Mouse (Mus musculus) hindlimb bud, embryonic 11.5 days (tissue): Measurements from ENCODE around the gene Slc25a16.

Source experiments
- DNase-seq: peaks from one replicate; pipeline ENCODE4 v3.0.0-alpha.2; 2012; ENCODE audit warnings: low read depth, low spot score; ENCODE audit errors: extremely low spot score

Gene Slc25a16

DNA sequence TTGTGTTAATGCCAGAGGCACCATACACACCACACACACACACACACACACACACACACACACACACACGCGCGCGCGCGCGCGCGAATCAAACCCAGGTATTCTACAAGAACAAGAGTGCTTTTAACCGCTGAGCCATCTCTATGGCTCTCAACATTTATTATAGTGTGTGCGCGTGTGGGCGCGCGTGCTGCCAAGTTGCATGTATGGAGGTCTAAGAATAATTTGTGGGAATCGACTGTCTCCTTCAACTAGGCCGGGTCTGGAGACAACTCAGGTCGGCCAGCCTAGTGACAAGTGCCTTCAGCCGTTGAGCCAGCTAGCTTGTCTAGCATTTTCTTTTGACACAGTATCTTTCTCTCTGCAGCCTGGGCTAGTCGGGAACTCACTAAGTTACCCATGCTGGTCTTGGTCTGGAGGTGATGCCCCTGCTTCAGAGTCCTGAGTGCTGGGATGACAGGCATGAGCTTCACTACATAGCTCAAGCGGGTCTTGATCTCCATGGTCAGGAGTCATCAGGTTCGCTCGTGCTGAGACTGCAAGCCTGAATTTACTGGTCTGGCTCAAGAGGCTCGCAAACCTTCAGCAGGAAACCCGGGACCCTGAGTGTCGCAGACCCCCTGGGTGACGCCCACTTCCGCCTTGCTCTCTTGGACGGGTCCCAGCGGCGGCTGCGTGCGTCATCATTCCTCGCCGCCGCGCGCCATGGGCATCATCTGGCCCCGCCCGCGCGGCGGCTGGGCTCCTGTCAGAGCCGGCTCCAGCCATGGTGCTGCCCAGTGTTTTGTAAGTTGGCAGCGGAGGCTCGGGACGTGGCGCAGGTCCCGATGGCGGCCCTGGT lies at the start of gene Slc25a16:
TSS of gene Slc25a16 (plus strand) at position 709 of the 841 bp plus-strand sequence.
- DNase-seq = peak; percentile 62

DNA sequence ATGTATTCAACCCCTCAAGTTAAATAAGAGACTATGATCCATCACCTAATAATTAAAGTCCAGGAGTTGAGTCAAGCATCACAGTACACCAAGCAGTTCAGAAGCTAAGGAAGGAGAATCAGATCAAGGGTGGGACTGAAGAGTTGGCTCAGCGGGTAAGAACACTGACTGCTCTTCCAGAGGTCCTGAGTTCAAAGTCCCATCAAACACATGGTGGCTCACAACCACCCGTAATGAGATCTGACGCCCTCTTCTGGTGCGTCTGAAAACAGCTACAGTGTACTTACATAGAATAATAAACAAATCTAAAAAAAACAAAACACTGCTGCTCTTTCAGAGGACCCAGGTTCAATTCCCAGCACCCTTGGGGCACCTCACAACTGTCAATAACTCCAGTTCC lies 45.6 kb upstream of the Slc25a16 start:
- DNase-seq = no peak

DNA sequence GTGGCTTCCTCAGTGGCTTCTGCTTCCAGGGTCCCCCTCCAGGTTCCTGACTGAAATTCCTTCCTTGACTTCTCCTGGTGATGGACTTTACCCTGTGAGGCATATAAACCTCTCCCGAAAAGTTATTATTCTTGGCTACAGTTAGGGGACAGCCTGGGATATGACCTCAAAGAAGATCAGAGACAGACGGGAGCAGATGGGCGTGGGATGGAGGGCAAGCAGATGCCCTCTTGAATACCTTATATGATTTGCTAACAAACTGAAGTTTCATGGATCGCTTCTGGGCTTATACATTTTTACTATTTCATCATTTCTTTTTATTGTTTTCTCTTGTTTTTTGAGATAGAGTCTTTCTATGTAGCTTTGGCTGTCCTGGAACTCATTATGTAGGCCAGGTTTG lies 44.9 kb upstream of the Slc25a16 start:
- no peak for DNase-seq

DNA sequence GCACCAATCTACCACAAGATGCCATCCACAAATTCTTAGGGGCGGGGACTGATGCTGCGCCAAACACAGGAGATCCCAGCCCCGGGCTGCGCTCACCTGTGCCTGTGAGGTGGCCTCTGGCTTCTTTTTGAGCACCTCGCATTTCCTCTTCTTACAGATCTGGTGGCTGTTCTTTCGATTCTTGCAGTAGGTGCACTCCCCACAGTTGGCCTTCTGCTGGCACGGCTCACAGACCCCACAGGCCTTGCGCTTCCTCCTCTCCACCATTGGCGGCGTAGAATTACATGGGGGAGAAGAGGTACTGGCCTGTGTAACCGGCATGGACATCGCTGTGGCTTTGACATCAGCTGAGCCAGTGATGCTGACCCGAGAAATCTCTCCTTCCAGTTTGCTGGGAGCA lies 42.4 kb upstream of the Slc25a16 start:
- no peak for DNase-seq

DNA sequence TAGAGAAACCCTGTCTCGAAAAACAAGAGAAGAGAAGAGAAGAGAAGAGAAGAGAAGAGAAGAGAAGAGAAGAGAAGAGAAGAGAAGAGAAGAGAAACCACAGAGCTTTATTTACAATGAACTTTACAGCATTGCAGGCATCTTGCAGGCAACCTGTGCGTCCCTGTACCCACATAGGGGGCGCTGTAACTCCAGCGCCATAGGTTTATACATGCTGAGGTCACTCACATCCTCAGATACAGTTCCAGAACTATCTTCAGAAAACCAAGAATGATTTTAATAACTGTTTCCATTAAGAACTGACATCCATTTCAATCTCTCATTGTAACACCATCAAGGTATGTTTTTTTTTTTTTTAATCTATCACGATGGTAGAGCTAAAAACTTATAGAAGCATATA lies 39.2 kb upstream of the Slc25a16 start:
- DNase-seq = no peak

DNA sequence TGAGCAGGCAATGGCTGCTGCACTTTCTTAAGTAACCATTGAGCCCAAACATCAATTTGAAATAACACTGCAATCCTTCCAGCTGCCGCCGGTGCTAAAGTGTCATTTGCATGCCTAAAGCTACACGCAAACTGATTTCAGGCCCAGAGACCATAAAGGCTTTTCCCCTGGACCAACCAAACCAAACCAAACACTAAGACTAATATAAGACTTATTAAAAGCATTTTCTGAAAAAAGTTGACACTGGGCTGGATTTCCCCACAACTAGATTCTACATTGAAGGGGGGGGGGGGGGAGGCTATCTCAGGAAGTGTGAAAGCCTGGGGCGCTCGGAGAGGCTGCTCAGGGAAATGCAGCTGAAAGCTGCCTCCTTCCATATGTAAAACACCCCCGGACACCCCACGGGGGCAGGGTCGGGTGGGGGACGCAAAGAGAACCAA lies 36.5 kb upstream of the Slc25a16 start:
- no peak for DNase-seq

DNA sequence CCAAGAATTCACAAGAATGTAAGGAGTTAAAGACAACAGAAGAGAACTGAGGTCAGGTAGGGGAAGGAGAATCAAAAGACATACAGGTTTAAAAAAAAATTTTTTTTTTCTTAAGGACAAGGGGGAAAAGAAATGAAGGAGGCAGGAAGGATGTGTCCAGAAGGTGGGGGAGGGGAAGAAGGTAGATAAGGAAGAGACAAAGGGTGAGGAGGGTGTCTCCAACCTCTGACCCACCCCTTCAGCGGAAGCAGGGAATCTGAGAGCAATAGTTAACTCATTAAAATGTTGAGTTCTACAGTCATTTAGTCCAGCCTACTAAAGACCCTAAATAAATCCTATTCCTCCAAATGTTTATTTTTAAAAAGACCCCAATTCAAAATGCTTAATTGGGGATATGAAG lies 35.9 kb upstream of the Slc25a16 start:
- no peak for DNase-seq

DNA sequence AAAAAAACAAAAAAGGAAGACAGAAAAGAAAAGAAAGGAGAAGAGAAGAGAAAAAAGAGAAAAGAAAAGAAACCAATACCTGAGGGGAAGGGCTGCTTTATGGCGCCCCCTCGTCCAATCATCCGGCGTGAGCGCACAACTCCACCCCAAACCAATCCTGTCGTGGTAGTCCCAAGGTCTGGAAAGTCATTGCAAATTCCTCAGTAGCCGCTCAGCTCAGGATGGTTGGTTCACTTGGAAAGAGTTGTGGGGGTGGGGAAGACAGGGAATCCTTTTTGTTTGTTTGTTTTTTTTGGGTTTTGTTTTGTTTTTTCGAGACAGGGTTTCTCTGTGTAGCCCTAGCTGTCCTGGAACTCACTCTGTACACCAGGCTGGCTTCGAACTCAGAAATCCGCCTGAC lies 35.0 kb upstream of the Slc25a16 start:
- DNase-seq = no peak

DNA sequence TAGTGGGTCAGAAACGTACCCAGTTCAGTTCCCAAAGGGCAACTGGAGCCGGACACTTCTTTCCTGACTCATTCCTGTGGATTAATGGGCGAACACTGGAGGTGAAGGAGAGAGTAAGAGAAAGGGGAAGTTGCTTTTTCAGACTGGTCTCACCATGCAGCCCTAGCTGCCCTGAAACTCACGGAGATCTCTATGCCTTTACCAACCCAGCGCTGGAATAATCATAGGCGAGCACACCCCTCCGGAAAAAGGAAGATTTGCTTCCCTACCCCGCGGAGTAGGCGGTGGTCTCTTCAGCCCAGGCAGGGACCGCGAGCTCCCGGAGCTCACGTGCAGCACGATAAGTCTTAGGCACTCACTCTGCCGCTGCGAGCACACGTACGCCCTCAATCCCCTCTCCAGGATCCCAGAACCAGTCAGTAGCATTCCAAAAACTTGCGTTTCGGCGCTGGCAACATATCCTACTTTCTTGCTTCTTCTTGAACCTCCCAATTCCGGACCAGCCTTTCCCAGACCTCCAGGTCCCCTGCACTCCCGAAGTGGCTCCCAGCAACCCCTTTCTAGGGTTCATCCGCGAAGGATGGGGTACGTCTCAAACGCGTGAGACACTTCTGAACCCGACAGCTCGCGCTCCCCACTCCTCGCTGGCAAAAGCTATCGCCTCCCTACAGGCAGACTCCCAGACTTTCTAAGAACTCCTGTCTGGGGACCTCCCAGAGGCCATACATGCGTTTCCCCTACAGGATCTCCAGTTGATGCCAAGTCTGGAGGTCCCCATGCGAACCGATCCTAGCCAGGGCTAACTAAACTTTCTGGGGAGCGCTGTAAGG lies 34.2 kb upstream of the Slc25a16 start:
- no peak for DNase-seq

DNA sequence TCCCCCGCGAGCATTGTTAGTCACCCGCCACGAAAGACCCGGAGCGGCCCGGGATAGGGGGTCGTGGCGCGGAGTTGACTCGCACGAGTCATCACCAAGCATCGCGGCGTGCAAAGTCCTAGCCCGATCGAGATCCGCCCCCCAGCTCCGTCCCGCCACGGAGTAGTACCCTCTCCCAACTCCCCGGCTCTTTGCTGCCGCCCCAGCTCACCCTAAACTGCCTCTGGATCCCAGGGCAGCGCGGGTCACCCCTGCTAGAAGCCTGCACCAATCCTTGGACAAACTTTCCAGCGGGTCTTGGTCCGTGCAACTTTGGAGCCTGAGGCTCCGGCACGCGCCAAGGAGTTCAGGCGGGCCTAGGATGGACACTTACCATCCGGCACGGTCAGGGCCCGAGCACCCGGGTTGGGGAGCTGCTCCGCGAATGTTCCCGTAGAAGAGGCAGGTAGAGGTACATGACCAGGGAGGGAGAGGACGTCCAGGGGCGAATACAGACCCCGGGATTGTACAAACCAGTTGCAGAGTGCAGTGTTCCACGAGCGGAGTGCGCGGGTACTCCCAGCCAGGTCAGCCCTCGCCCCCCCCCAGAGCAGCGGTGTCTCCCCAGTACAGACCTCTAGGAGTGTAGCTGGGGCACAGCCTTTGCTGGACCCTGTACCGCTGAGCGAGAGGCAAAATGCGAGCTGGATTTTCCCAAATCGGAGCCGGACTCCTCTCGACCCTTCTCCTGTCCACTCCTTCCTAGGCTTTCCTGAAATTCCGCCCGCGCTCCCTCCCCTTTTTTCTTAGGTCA lies 33.4 kb upstream of the Slc25a16 start:
- peak; percentile 77 for DNase-seq

DNA sequence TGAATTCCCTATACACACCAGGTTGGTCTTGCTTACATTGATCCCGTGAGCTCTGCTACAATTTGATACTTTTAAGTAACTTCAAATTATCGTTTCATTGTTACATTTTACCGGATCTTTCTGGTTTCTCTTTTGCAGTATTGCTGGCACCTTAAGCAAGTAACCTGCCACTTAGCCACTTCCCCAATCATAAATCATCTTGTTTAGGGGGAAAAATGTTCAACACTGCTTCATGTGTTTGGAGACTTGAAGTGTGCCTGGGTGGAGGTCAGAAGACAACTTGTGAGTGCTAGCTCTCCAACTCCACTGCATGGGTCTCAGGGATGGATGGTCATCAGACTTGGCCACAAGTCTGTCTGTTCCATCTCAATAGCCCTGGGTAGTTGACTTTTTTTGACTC lies 29.4 kb upstream of the Slc25a16 start:
- DNase-seq = no peak

DNA sequence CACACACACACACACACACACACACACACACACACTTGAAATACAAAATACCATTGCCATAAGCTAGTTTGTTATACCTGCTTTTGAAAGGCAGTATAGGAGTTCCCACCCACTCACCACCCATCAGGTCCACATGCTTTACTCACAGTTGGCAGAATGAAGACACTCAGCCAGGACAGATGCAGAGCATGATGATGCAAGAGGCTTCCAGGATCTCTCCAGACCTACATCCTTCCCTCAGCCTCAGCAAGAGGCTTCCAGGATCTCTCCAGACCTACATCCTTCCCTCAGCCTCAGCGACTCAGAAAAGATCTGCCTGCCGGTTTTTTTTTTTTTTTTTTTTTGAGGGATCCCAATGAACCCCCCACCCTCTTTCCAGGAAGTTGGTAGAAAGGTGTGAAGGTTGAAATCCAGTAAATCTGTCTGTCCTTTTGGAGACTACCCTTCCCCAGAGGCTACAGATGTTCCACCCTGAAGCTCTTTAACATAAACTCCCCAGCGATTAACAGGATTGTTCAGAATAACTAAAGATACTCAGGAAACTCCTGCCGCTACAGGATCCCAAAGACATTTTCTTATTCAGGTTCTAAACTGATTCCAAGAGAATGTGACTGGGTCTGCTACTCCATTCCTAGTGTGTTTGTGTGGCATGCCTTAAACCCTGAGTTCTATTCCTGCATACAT lies 27.7 kb upstream of the Slc25a16 start:
- DNase-seq = no peak

DNA sequence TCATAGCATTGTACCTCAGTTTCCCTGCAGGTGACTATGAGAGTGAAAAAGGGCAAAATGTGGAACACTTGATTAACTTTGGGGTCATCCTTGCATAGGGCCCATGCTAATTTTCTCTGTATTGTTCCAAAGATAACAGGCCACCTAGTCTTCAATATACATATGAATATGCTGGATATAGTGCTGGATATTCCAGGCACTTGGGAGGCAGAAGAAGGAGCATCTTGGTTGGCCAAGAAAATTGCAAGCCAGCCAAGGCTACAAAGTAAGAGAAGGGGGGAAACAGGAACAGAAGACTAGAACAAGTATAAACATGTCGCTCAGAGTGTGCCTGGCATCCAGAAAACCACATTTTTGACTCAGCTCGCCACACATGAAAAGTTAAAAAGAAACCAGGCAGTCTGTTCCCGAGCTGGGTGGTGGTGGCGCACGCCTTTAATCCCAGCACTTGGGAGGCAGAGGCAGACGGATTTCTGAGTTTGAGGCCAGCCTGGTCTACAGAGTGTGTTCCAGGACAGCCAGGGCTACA lies 27.0 kb upstream of the Slc25a16 start:
- no peak for DNase-seq

DNA sequence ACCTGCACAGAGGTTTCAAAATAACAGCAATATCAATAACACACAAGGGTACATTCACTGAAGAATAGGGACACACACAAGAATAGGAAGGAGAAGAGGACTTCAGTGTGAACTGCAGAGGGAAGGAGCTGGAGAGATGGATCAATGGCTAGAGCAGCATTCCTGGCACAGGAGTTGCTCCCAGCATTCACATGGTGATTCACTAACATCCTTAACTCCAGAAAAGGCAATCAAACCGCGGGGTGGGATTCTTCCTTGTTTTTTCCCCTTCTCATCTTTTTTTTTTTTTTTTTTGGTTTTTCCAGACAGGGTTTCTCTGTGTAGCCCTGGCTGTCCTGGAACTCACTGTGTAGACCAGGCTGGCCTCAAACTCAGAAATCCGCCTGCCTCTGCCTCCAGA lies 26.0 kb upstream of the Slc25a16 start:
- DNase-seq = no peak

DNA sequence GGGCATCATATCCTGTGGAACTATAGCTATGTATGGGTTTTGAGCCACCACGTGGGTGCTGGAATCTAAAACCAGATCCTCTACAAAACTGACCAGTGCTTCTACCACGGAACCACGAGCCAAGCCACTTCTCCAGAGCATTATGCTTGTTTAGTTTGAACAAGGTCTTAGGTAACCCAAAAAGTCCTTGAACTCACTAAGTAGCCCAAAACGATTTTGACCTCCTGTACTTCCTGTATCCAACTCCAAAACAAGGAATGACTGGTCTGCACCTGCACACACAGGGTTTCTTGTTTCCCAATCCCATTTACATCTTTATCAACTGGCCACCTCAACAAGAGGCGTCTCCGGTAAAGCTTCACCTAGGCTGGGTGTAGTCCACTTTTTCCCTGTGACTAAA lies 25.0 kb upstream of the Slc25a16 start:
- no peak for DNase-seq

DNA sequence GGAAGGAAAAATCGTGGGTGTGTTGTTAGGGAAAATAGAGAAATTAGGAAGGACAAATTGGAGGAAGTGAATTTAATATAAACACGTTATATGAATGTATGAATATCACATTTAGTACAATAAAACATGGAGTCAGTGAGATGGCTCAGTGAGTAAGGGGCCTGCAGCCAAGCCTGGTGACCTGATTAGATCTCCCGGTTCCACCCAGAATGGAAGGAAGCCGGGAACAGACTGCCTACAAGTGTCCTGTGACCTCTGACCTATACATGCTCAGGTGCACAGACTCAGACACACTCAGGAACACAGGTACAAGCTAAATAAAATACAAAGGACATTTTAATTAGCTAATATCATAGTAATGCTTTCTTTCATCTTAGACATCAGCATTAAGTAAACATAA lies 24.4 kb upstream of the Slc25a16 start:
- no peak for DNase-seq

DNA sequence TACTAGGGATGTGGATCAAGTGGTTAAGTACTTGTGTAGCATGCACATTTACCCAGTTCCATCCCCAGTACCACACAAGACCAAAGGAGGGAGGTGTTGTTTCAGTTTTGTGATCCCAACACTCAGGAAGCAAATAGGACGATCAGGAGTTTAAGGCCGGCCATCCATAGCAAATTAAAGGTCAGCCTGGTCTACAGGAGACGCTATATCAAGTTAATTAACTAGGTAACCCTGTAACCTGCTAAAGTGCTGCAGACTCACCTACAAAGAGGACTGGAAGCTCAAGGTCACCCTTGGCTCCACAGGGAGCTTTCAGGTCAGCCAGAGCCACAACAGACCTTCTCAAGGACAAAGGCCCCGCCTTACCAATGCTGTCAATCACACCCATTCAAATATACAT lies 23.7 kb upstream of the Slc25a16 start:
- no peak for DNase-seq

DNA sequence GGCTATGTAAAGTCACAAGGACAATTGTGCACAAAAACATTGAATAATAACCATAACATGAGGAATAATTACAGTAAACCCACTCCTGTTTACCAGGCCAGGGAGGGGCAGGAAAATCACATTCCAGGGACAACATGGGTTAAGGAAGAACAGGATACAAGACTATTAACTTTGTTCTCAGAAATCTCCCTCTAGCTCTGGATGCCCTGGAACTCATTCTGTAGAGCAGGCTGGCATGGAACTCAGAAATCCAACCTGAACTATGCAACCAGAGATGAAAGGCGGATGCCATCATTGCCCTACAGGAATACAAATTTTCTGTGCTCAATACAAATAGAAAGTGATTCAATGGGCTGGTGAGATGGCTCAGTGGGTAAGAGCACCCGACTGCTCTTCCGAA lies 23.0 kb upstream of the Slc25a16 start:
- no peak for DNase-seq

DNA sequence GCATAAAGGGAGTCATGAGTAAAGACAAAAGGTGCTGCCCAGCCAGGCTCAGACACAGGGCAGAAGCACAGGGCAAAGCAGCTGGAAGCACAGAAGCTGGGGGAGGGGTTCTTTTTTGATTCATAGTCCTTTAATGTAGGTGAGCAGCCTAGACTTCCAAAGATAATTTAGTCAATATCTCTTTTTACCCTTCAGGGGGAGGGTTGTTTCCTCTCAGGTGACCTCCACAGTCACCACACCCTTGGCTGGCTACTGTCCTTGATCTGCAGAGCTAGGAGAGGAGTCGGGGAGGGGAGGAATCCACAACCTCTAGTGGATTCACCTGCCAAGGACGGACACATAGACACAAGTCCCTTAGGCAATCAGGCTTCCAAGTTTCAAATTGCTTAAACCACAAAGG lies 22.4 kb upstream of the Slc25a16 start:
- DNase-seq = no peak

DNA sequence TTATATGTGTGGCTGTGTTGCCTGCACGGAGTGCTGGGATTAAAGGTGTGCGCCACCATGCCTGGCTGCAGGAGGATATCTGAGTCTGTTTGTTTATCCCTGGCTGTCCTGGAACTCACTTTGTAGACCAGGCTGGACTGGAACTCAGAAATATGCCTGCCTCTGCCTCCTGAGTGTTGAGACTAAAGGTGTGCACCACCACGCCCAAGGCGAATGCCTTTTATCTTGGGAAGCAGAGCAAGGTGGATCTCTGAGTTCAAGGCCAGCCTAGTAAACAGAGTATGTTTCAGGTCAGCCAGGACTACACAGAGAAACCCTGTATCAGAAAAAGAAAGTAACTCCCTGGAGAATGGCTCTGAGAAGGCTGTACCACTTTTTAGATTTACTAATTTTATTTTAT lies 20.3 kb upstream of the Slc25a16 start:
- DNase-seq = no peak

DNA sequence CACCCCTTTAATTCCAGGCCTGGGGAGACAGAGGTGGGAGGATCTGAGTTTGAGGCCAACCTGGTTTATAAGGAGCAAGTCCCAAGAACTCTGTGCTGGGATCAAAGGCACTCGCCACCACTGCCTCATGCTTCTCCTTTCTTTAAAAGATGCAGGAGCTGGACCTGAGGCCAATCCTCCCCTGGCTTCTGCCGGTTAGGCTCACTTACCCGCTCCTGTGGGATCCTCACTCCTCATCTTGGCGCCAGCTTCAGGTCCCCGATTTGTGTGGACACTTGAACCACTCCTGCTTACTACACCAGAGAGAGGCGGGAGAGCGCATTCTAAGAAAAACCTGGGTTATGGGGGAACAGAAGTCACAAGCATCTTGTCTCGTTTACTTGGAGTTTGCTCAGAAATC lies 18.6 kb upstream of the Slc25a16 start:
- no peak for DNase-seq
